Comparison of ENCODE assay signal across 9 mouse cellular contexts in the genomic region with DNA sequence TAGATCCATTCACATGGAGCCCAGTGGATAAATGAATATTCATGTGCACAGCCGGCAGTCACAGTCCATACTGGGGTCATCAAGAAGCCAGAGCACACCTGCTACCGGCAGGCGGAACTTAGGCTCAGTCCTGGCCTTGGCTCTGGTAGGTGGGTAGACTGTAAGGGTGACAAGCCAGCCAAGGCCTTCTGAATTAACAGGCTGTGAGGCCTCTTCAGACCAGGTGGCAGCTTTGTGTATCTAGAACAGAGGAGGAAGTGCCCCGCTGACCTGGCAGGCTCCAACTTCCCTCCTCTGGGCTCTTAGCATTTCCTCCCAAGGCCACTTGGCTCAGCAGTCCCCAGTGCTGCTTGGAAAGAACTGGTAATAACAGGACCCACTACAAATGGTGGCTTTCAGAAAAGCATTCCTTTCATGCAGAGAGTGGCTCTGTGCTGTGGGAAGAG. TPM values are rescaled to one million over a fixed set of nuclear protein-coding genes. Genes with fewer than 3 reads are reported as not detected.
DNase-seq lines count a peak whose midpoint lies in the region; ATAC-seq and TF ChIP-seq lines count a peak whose summit lies in the region.
"Had no signal": no experiment of that assay in that cellular context is flagged by ENCODE, and none has a peak within 500 bp of the region (broad histone marks: within the 10 kb centered on the region; RNA-seq: fewer than 3 reads in every experiment).

No protein-coding gene starts in this region.

- ATAC-seq in granulocyte monocyte progenitor cell, adult 5-6 weeks (replicated peaks; ENCODE audit: poor library complexity, severe bottlenecking): no peak; the same call in 1 of the 2 replicates

- no peak for TF ChIP-seq CTCF in heart, adult 2 months (IDR thresholded peaks at IDR 0.05)
- TF ChIP-seq CTCF in ES-Bruce4 (IDR thresholded peaks at IDR 0.05; ENCODE audit: low read depth, low read length): no peak
- TF ChIP-seq CTCF in kidney, adult 2 months (conservative IDR thresholded peaks at IDR 0.05; ENCODE audit: insufficient read depth, insufficient read length, low read depth, low read length): no peak

- WGBS in heart, adult 2 months: 49% methylated on average over 4 of the region's 4 CpGs
- WGBS in kidney, adult 2 months: 26% methylated on average over 4 of the region's 4 CpGs

- H3K9me3 ChIP-seq in ES-Bruce4 (replicated peaks; ENCODE audit: control insufficient read depth, insufficient read depth, low read length, poor library complexity, severe bottlenecking): no peaks in the 10 kb centered on the region
- H3K9me3 ChIP-seq: neural tube, embryonic 12.5 days had no signal

- H3K4me1 ChIP-seq in heart, adult 2 months (ENCODE audit: control insufficient read depth, insufficient read depth, low read length): peaks cover 29% of the 10 kb centered on the region
- peaks cover 6% of the 10 kb centered on the region for H3K4me1 ChIP-seq in ES-Bruce4 (ENCODE audit: control insufficient read depth, insufficient read depth, low read length)
- peaks cover 15% of the 10 kb centered on the region; the same call in 1 of the 2 replicates for H3K4me1 ChIP-seq in kidney, adult 2 months (ENCODE audit: control insufficient read depth, insufficient read depth, low read length)

- intact Hi-C loops in heart, adult 2 months (cut with DNase I): no loop called here
- intact Hi-C loops in heart, postnatal 36 days (cut with DNase I): no loop called here

- peaks cover 44% of the 10 kb centered on the region for H3K36me3 ChIP-seq in heart, adult 2 months (ENCODE audit: control insufficient read depth, insufficient read depth, low read length)
- peaks cover 7% of the 10 kb centered on the region for H3K36me3 ChIP-seq in ES-Bruce4 (ENCODE audit: control insufficient read depth, insufficient read depth, low read length, poor library complexity, severe bottlenecking)
- H3K36me3 ChIP-seq in kidney, adult 2 months (ENCODE audit: control insufficient read depth, insufficient read depth, low read length): no peaks in the 10 kb centered on the region
- H3K36me3 ChIP-seq: neural tube, embryonic 12.5 days had no signal

- no peak for TF ChIP-seq POLR2A in heart, adult 2 months (IDR thresholded peaks at IDR 0.05; ENCODE audit: insufficient read depth, low read depth, low read length)
- TF ChIP-seq POLR2A in ES-Bruce4 (IDR thresholded peaks at IDR 0.05; ENCODE audit: insufficient read depth, low read length): no peak
- no peak for TF ChIP-seq POLR2A in kidney, adult 2 months (IDR thresholded peaks at IDR 0.05; ENCODE audit: low read depth, low read length)

- DNase-seq in heart, adult 2 months: peak; percentile 41 to 52
- DNase-seq in heart, postnatal 36 days: no peak
- peak; percentile 95 for DNase-seq in cerebellum, adult 9-11 months
- DNase-seq in kidney, adult 2 months: peak; percentile 76
- DNase-seq in lung, postnatal 36 days: peak; percentile 78
- no peak for DNase-seq in urinary bladder, adult 18-20 months (ENCODE audit: low spot score in 2 of 2)

- H3K9ac ChIP-seq in heart, adult 2 months (ENCODE audit: low read depth, low read length): no peak overlapping the region
- no peak overlapping the region for H3K9ac ChIP-seq in ES-Bruce4 (ENCODE audit: low read depth, poor library complexity, severe bottlenecking)
- H3K9ac ChIP-seq: neural tube, embryonic 12.5 days had no signal

- peaks cover 5% of the 10 kb centered on the region for H3K79me2 ChIP-seq in heart, adult 2 months (replicated peaks; ENCODE audit: control insufficient read depth, insufficient read depth, low read length)

- H3K4me3 ChIP-seq in heart, adult 2 months: no peak overlapping the region
- no peak overlapping the region for H3K4me3 ChIP-seq in ES-Bruce4 (ENCODE audit: low read depth, low read length)
- no peak overlapping the region for H3K4me3 ChIP-seq in kidney, adult 2 months (ENCODE audit: insufficient read depth, low read depth, low read length)
- H3K4me3 ChIP-seq: neural tube, embryonic 12.5 days had no signal

- H3K27me3 ChIP-seq in heart, adult 2 months (ENCODE audit: control insufficient read depth, insufficient read depth, low read length): no peaks in the 10 kb centered on the region
- H3K27me3 ChIP-seq in ES-Bruce4 (ENCODE audit: control insufficient read depth, insufficient read depth, low read length, poor library complexity, severe bottlenecking): no peaks in the 10 kb centered on the region
- H3K27me3 ChIP-seq in kidney, adult 2 months (replicated peaks; ENCODE audit: control insufficient read depth, insufficient read depth, low read length): no peaks in the 10 kb centered on the region
- H3K27me3 ChIP-seq: neural tube, embryonic 12.5 days had no signal

- TF ChIP-seq EP300 in heart, adult 2 months (IDR thresholded peaks at IDR 0.05; ENCODE audit: insufficient read depth, low read depth, low read length): 0 out of 2 replicates have a peak, but pooled peaks have one; percentile 28
- TF ChIP-seq EP300 in ES-Bruce4 (IDR thresholded peaks at IDR 0.05; ENCODE audit: insufficient read depth, low read depth, low read length): peak; percentile 83

- peak overlapping the region; percentile 46 for H3K27ac ChIP-seq in heart, adult 2 months
- peak overlapping the region; percentile 38 for H3K27ac ChIP-seq in ES-Bruce4 (ENCODE audit: insufficient read depth, low read length)
- peak overlapping the region; percentile 22 for H3K27ac ChIP-seq in kidney, adult 2 months (ENCODE audit: insufficient read depth, low read depth, low read length)
- H3K27ac ChIP-seq: neural tube, embryonic 12.5 days had no signal

RNA-seq across cellular contexts. Expression of gene B9d1, which starts 24.3 kb away (rescaled TPM):
- 1 to 10 TPM; 8.0 to 9.3 TPM for total RNA-seq in heart, adult 2 months (2021)
- polyA plus RNA-seq in heart, adult 2 months (2012; rRNA removed): 10.6 and 15.6 TPM in 2 replicates
- 1 to 10 TPM; 6.2 to 7.4 TPM for total RNA-seq in heart, postnatal 36 days (2021)
- 18.7 and 20.8 TPM in 2 replicates for polyA plus RNA-seq in ES-Bruce4 (2011; ENCODE audit: insufficient read depth, insufficient read length, low read depth, missing spikeins)
- polyA plus RNA-seq in kidney, adult 2 months (2012; rRNA removed): 42.7 and 43.3 TPM in 2 replicates
- 1.6 TPM in 1 of 2 replicates, not detected in the other for total RNA-seq in granulocyte monocyte progenitor cell, adult 5-6 weeks (2014; fragmentation: Nextera tagmentation)
- not detected in 2 replicates for total RNA-seq in granulocyte monocyte progenitor cell, adult 5-6 weeks (2017)

RNA-seq across cellular contexts. Expression of gene Mapk7, which starts 35.1 kb away (rescaled TPM):
- 1 to 10 TPM; 5.5 to 6.0 TPM for total RNA-seq in heart, adult 2 months (2021)
- polyA plus RNA-seq in heart, adult 2 months (2012; rRNA removed): 11.9 and 12.6 TPM in 2 replicates
- 1 to 10 TPM; 5.7 to 6.4 TPM for total RNA-seq in heart, postnatal 36 days (2021)
- polyA plus RNA-seq in ES-Bruce4 (2011; ENCODE audit: insufficient read depth, insufficient read length, low read depth, missing spikeins): 33.3 and 35.1 TPM in 2 replicates
- 13.8 and 15.4 TPM in 2 replicates for polyA plus RNA-seq in kidney, adult 2 months (2012; rRNA removed)
- 9.2 and 12.9 TPM in 2 replicates for total RNA-seq in granulocyte monocyte progenitor cell, adult 5-6 weeks (2014; fragmentation: Nextera tagmentation)
- 5.9 and 13.1 TPM in 2 replicates for total RNA-seq in granulocyte monocyte progenitor cell, adult 5-6 weeks (2017)

RNA-seq across cellular contexts. Expression of gene Mfap4, which starts 44.1 kb away (rescaled TPM):
- total RNA-seq in heart, adult 2 months (2021): 10 to 100 TPM; 18.4 to 22.9 TPM
- 125 and 143 TPM in 2 replicates for polyA plus RNA-seq in heart, adult 2 months (2012; rRNA removed)
- 10 to 100 TPM; 32.3 to 38.4 TPM for total RNA-seq in heart, postnatal 36 days (2021)
- polyA plus RNA-seq in ES-Bruce4 (2011; ENCODE audit: insufficient read depth, insufficient read length, low read depth, missing spikeins): 1.3 and 1.9 TPM in 2 replicates
- 12.0 and 21.3 TPM in 2 replicates for polyA plus RNA-seq in kidney, adult 2 months (2012; rRNA removed)
- total RNA-seq in granulocyte monocyte progenitor cell, adult 5-6 weeks (2014; fragmentation: Nextera tagmentation): not detected in 2 replicates
- total RNA-seq in granulocyte monocyte progenitor cell, adult 5-6 weeks (2017): not detected in 2 replicates

RNA-seq across cellular contexts. Expression of gene Epn2, which starts 50.2 kb away (rescaled TPM):
- total RNA-seq in heart, adult 2 months (2021): 10 to 100 TPM; 23.1 to 24.9 TPM
- polyA plus RNA-seq in heart, adult 2 months (2012; rRNA removed): 20.4 and 29.2 TPM in 2 replicates
- total RNA-seq in heart, postnatal 36 days (2021): 10 to 100 TPM; 24.0 to 26.9 TPM
- polyA plus RNA-seq in ES-Bruce4 (2011; ENCODE audit: insufficient read depth, insufficient read length, low read depth, missing spikeins): 70.0 and 76.0 TPM in 2 replicates
- 23.1 and 25.7 TPM in 2 replicates for polyA plus RNA-seq in kidney, adult 2 months (2012; rRNA removed)
- not detected in 2 replicates for total RNA-seq in granulocyte monocyte progenitor cell, adult 5-6 weeks (2014; fragmentation: Nextera tagmentation)
- not detected in 2 replicates for total RNA-seq in granulocyte monocyte progenitor cell, adult 5-6 weeks (2017)

Comparison
In these comparisons a context has a peak if more than half of its experiments do, and no peak if none do; other contexts are left out.
1. DNase-seq: peak in heart, adult 2 months (2 of 2), cerebellum, adult 9-11 months (single experiment), kidney, adult 2 months (single experiment) and lung, postnatal 36 days (single experiment); none in heart, postnatal 36 days (0 of 2) and urinary bladder, adult 18-20 months (0 of 2).
2. RNA of gene Mfap4, which starts 44.1 kb away (total RNA-seq): 32.3 to 38.4 TPM in heart, postnatal 36 days and 18.4 to 22.9 TPM in heart, adult 2 months; not detected in granulocyte monocyte progenitor cell, adult 5-6 weeks; every median in the first group is over 10 times any median in the second.
3. Peak in every context shown above with its lines, with median percentiles within 50 percentile points of each other: H3K27ac ChIP-seq.